Mouse (Mus musculus): ENCODE results near the gene Prr12.

- TF ChIP-seq CTCF (IDR thresholded peaks at IDR 0.05; ENCODE audit: extremely low read depth, insufficient read length, insufficient replicate concordance, low read depth, low read length) = no peak
- TF ChIP-seq POLR2A (IDR thresholded peaks at IDR 0.05; ENCODE audit: low read depth, low read length) = no peak
These were observed 14.7 kb upstream of the Prr12 start for GRCm38 (mm10) chr7:45067190-45067999.
